Mouse (Mus musculus) neural tube, embryonic 12.5 days (tissue): ENCODE results near the gene Krtap10-10. TPM values are rescaled to one million over a fixed set of nuclear protein-coding genes. Genes with fewer than 3 reads are reported as not detected.

ENCODE experiments used
- ATAC-seq: fragments of 200-750 bp; cut with Nextera tagmentation; 2 replicates; pipeline ENCODE4 v1.8.0; 2017; ENCODE audit warnings: low read depth, mild to moderate bottlenecking, moderate TSS enrichment, moderate library complexity; ENCODE audit not compliant: low FRiP score
- H3K27ac ChIP-seq: fragments of 300-500 bp; sonication (generic); 2 replicates; pipeline ENCODE4 v1.5.1; 2016
- H3K27me3 ChIP-seq: fragments of 300-500 bp; sonication (generic); replicated peaks from 2 replicates; pipeline ENCODE4 v1.6.1; 2016; ENCODE audit warnings: mild to moderate bottlenecking
- H3K36me3 ChIP-seq: fragments of 300-500 bp; sonication (generic); 2 replicates; pipeline ENCODE4 v1.6.1; 2016; ENCODE audit warnings: mild to moderate bottlenecking
- H3K4me1 ChIP-seq: fragments of 300-500 bp; sonication (generic); 2 replicates; pipeline ENCODE4 v1.6.1; 2016
- H3K4me2 ChIP-seq: fragments of 300-500 bp; sonication (generic); replicated peaks from 2 replicates; pipeline ENCODE4 v1.6.1; 2016; ENCODE audit warnings: mild to moderate bottlenecking
- H3K4me3 ChIP-seq: fragments of 300-500 bp; sonication (generic); 2 replicates; pipeline ENCODE4 v1.5.1; 2016
- H3K9ac ChIP-seq: fragments of 300-500 bp; sonication (generic); 2 replicates; pipeline ENCODE4 v1.6.1; 2016; ENCODE audit warnings: mild to moderate bottlenecking
- H3K9me3 ChIP-seq: fragments of 300-500 bp; sonication (generic); 2 replicates; pipeline ENCODE4 v1.6.1; 2016; ENCODE audit warnings: mild to moderate bottlenecking
- WGBS: fragments of 180-500 bp; shearing (Covaris S2); methylation state at CpG from one replicate; pipeline ENCODE4 v1.1.7; 2016; 5-methylcytosine and 5-hydroxymethylcytosine counted together
- polyA plus RNA-seq: library from polyadenylated mRNA; unstranded; fragments of >200 nt; fragmentation: Nextera tagmentation; extraction: Ambion mirVana; gene quantifications from 2 replicates; pipeline ENCODE4 v1.2.1, GENCODE M21; 2016

Gene Krtap10-10
- polyA plus RNA-seq, 1 experiment from 2014 or later: not detected

DNA sequence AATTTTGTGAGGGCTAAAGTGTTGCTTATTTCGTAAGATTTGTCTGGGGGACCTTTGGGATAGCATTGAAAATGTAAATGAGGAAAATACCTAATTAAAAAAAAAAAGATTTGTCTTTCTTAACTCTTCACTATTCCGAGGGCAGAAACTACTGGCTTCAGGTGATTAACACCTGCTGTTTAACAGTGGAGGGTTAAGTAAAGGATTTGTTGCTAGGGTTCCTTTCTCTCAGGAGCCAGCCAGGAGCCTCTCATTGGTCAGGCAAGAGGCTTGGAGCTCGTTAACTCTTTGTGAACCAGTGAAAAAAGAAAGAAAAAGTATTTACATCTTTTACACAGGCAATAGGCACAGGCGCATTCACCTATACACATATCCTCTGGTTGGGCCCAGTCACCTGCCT, 16.5 kb upstream of the Krtap10-10 start:
- H3K4me3 ChIP-seq: no peak overlapping the region
- H3K9me3 ChIP-seq: no peaks in the 10 kb centered on the region
- no peak overlapping the region for H3K27ac ChIP-seq
- no peak for ATAC-seq
- WGBS: 43% methylated on average over 4 of the region's 4 CpGs
- no peak overlapping the region for H3K9ac ChIP-seq
- H3K36me3 ChIP-seq: no peaks in the 10 kb centered on the region
- no peaks in the 10 kb centered on the region for H3K4me1 ChIP-seq
- H3K27me3 ChIP-seq: no peaks in the 10 kb centered on the region
- no peak overlapping the region for H3K4me2 ChIP-seq

GRCm38 (mm10) chr10:77826951-77827350, 8.8 kb upstream of the Krtap10-10 start, which contains the start of gene Krtap10-4:
Krtap10-4 (minus strand) TSS chr10:77827095.
- no peak within 1 kb of the TSS for H3K4me3 ChIP-seq
- no peak for ATAC-seq
- no peaks in the 10 kb centered on the region for H3K4me1 ChIP-seq
- H3K9ac ChIP-seq: no peak within 1 kb of the TSS
- 81% methylated on average over 6 of the region's 6 CpGs for WGBS
- H3K4me2 ChIP-seq: no peak within 1 kb of the TSS
- no peaks in the 10 kb centered on the region; the same call in 1 of the 2 replicates for H3K9me3 ChIP-seq
- no peaks in the 10 kb centered on the region for H3K27me3 ChIP-seq
- H3K27ac ChIP-seq: no peak within 1 kb of the TSS
- H3K36me3 ChIP-seq: no peaks in the 10 kb centered on the region

DNA sequence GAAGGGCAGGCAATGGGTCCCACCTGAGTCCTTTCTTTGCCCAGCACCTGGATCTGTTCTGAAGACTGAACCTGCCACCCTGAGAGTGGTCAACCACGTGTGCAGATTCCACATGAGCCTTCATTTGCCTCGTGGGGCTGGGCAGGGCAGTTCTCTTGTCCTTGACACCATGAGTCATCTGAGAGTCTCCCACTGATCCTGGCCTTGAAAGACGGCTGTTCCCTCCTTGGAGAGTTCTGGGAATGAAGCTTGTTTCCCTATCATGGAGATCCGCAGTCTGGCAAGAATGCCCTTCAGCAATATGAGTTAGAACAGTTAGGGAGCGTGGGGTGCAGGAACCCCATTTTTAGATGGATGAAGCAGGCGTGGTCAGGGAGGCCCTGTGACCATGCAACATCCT, 3.3 kb downstream of the Krtap10-10 start:
- Histone ChIP-seq H3K27me3 (no peaks in the 10 kb centered on the region), H3K4me3 (no peak overlapping the region), H3K9me3 (0 out of 2 replicates have a peak, but pooled peaks cover 2% of the 10 kb centered on the region), H3K36me3 (no peaks in the 10 kb centered on the region), H3K9ac (no peak overlapping the region), H3K4me1 (no peaks in the 10 kb centered on the region), H3K27ac (no peak overlapping the region), H3K4me2 (no peak overlapping the region)
- no peak for ATAC-seq
- WGBS: 84% methylated on average over 6 of the region's 6 CpGs

DNA sequence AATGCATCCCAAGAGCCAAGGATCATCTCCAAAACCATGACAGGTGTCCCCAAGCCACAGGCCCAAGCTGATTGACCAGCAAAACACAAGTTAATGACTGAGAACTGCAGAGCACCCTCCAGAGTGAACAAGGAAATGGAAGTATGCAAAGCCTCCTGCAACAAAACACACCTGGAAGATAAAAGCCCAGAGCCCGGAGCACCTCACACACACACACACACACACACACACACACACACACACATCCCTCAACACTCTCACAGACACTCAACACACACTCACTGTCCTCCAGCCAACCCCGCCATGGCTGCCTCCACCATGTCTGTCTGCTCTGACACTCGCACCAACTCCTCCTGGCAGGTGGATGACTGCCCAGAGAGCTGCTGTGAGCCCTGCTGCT, 10.8 kb downstream of the Krtap10-10 start, which contains the start of gene Gm36176:
Gene Gm36176, plus strand, starts transcription at position 301 of the 400 bp plus-strand sequence.
- WGBS: 58% methylated on average over 3 of the region's 3 CpGs
- no peak for ATAC-seq
- 0 out of 2 replicates have a peak, but pooled peaks cover 6% of the 10 kb centered on the region for H3K9me3 ChIP-seq
- no peaks in the 10 kb centered on the region for H3K27me3 ChIP-seq
- no peak within 1 kb of the TSS for H3K4me3 ChIP-seq
- no peak within 1 kb of the TSS for H3K9ac ChIP-seq
- H3K4me1 ChIP-seq: no peaks in the 10 kb centered on the region
- H3K27ac ChIP-seq: no peak within 1 kb of the TSS
- H3K4me2 ChIP-seq: no peak within 1 kb of the TSS
- no peaks in the 10 kb centered on the region for H3K36me3 ChIP-seq

DNA sequence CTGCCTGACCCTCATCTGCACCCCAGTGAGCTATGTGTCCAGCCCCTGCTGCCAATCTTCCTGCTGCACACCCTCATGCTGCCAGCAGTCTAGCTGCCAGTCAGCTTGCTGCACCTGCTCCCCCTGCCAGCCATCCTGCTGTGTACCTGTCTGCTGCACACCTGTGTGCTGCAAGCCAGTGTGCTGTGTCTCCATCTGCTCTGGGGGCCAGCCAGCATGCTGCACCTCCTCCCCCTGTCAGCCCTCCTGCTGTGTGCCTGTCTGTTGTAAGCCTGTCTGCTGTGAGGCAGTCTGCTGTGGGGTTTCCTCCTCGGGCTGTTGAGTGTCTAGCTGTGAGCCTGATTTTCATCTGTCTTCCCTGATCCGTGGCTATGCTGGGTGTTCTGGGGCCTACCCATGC, 11.2 kb downstream of the Krtap10-10 start:
- Histone ChIP-seq H3K9me3 (0 out of 2 replicates have a peak, but pooled peaks cover 6% of the 10 kb centered on the region), H3K27me3 (no peaks in the 10 kb centered on the region), H3K4me3 (no peak overlapping the region), H3K4me2 (no peak overlapping the region), H3K36me3 (no peaks in the 10 kb centered on the region), H3K9ac (no peak overlapping the region), H3K27ac (no peak overlapping the region), H3K4me1 (no peaks in the 10 kb centered on the region)
- WGBS: 21% methylated on average over 2 of the region's 2 CpGs
- ATAC-seq: no peak

- Histone ChIP-seq H3K27ac (no peak overlapping the region), H3K4me1 (no peaks in the 10 kb centered on the region), H3K9me3 (0 out of 2 replicates have a peak, but pooled peaks cover 6% of the 10 kb centered on the region), H3K27me3 (no peaks in the 10 kb centered on the region), H3K9ac (no peak overlapping the region), H3K36me3 (no peaks in the 10 kb centered on the region), H3K4me3 (no peak overlapping the region), H3K4me2 (no peak overlapping the region)
- WGBS: 91% methylated on average over 2 of the region's 2 CpGs
- no peak for ATAC-seq
These were observed 11.8 kb downstream of the Krtap10-10 start for GRCm38 (mm10) chr10:77847538-77847937.

GRCm38 (mm10) chr10:77852559-77852958, 16.8 kb downstream of the Krtap10-10 start, which contains the start of gene Gm10318:
Gm10318 (plus strand) TSS chr10:77852859.
- Histone ChIP-seq H3K9me3 (no peaks in the 10 kb centered on the region), H3K36me3 (no peaks in the 10 kb centered on the region), H3K4me2 (no peak within 1 kb of the TSS), H3K9ac (no peak within 1 kb of the TSS), H3K4me1 (no peaks in the 10 kb centered on the region), H3K4me3 (no peak within 1 kb of the TSS), H3K27me3 (no peaks in the 10 kb centered on the region), H3K27ac (no peak within 1 kb of the TSS)
- ATAC-seq: no peak
- 68% methylated on average over 9 of the region's 9 CpGs for WGBS

DNA sequence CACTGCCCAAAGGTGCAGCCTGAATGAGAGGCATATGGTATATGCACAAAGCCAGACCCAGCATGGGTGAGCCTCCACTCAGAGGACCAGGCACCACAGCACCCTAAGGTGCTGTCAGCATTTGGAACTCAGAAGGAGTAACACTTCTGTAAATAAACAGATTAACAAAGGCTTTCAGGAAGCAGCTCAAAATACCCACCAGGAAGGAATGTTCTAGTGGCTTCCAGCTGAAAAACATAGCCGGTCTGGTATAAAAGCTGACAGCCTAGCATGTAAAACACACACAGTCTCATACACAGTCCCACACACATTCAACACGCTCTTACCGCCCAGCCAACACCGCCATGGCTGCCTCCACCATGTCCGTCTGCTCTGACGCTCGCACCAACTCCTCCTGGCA, 25.9 kb downstream of the Krtap10-10 start, which contains the start of gene Gm3285:
Gene Gm3285, plus strand, starts transcription at position 301 of the 400 bp plus-strand sequence.
- H3K36me3 ChIP-seq: no peaks in the 10 kb centered on the region
- no peaks in the 10 kb centered on the region for H3K27me3 ChIP-seq
- no peak within 1 kb of the TSS for H3K4me3 ChIP-seq
- peaks cover 6% of the 10 kb centered on the region; the same call in 1 of the 2 replicates for H3K4me1 ChIP-seq
- no peak within 1 kb of the TSS for H3K9ac ChIP-seq
- 57% methylated on average over 7 of the region's 7 CpGs for WGBS
- no peak within 1 kb of the TSS for H3K27ac ChIP-seq
- H3K4me2 ChIP-seq: no peak within 1 kb of the TSS
- peaks cover 5% of the 10 kb centered on the region; the same call in 1 of the 2 replicates for H3K9me3 ChIP-seq
- ATAC-seq: no peak

DNA sequence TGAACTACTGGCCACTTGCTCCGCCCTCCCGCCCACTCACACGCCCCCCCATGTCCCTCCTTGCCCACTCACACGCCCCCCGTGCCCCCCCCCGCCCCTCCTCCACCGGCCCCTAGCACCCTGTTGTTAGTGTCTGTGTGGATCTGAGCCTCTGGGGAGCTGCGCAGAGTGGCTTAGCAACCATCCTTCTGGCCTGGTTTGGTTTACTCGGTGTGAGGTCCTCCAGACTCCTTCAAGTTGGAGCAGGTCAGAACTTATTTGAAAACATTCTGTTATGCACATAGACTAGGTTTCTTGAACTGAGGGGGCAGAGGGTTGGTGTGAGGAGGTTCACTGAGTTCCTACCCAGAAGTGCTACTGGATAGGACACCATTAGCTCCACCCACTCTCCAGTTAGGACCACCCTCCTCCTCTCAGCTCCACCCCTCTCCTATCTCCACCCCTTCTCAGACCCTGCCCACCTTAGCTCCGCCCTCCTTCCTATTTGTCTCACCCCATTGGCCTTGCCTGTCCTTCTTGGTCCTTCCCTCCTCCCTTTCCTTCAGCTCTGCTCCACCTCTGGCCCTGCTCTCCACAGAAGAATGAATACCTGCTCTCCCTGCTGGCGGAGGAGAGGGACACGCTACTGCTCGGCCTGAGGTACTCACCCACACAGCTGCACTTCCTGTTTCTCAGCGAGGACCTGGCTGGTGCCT, 28.5 kb downstream of the Krtap10-10 start:
- no peak overlapping the region for H3K27ac ChIP-seq
- no peaks in the 10 kb centered on the region for H3K27me3 ChIP-seq
- 0 out of 2 replicates have a peak overlapping the region, but pooled peaks have one; percentile 15 for H3K4me3 ChIP-seq
- H3K9ac ChIP-seq: no peak overlapping the region
- H3K4me1 ChIP-seq: peaks cover 6% of the 10 kb centered on the region; the same call in 1 of the 2 replicates
- no peaks in the 10 kb centered on the region for H3K9me3 ChIP-seq
- WGBS: 40% methylated on average over 14 of the region's 14 CpGs
- peak; percentile 56; the same call in 1 of the 2 replicates for ATAC-seq
- peak overlapping the region; percentile 50 for H3K4me2 ChIP-seq
- H3K36me3 ChIP-seq: no peaks in the 10 kb centered on the region

GRCm38 (mm10) chr10:77864762-77865143, 29.0 kb downstream of the Krtap10-10 start:
- H3K4me2 ChIP-seq: peak overlapping the region; percentile 50
- 0 out of 2 replicates have a peak overlapping the region, but pooled peaks have one; percentile 15 for H3K4me3 ChIP-seq
- no peak overlapping the region for H3K27ac ChIP-seq
- no peaks in the 10 kb centered on the region for H3K36me3 ChIP-seq
- peaks cover 6% of the 10 kb centered on the region; the same call in 1 of the 2 replicates for H3K4me1 ChIP-seq
- no peaks in the 10 kb centered on the region for H3K9me3 ChIP-seq
- no peaks in the 10 kb centered on the region for H3K27me3 ChIP-seq
- 37% methylated on average over 11 of the region's 11 CpGs for WGBS
- peak; percentile 56 for ATAC-seq
- no peak overlapping the region for H3K9ac ChIP-seq

- H3K27ac ChIP-seq: no peak overlapping the region
- H3K9me3 ChIP-seq: no peaks in the 10 kb centered on the region
- H3K4me3 ChIP-seq: no peak overlapping the region
- no peaks in the 10 kb centered on the region for H3K36me3 ChIP-seq
- peaks cover 6% of the 10 kb centered on the region; the same call in 1 of the 2 replicates for H3K4me1 ChIP-seq
- 26% methylated on average over 1 of the region's 1 CpGs for WGBS
- no peak overlapping the region for H3K9ac ChIP-seq
- H3K27me3 ChIP-seq: no peaks in the 10 kb centered on the region
- ATAC-seq: no peak
- no peak overlapping the region for H3K4me2 ChIP-seq
These were observed 31.8 kb downstream of the Krtap10-10 start for GRCm38 (mm10) chr10:77867546-77867945.

DNA sequence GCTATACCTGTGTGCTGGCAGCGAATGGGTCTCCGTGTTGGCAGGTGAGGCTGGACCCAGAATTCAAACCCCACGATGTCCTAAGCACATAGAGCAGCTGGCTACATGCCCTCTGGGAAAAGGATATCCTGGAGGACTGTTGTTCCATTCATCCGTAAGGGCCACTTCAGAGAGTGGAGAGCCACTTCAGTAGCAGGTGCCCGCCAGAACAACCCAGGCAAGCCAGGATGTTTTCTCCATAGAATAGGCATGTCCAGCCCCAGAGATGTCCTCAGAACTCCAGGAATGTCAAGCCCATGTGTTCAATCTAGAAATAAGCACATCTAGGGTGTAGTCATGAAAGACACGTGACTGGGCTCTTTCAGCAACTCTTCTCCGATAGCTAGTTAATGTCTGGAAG, 33.9 kb downstream of the Krtap10-10 start:
- ATAC-seq: no peak
- no peaks in the 10 kb centered on the region for H3K27me3 ChIP-seq
- H3K4me3 ChIP-seq: no peak overlapping the region
- H3K36me3 ChIP-seq: no peaks in the 10 kb centered on the region
- no peaks in the 10 kb centered on the region for H3K9me3 ChIP-seq
- no peak overlapping the region for H3K9ac ChIP-seq
- no peak overlapping the region for H3K27ac ChIP-seq
- 90% methylated on average over 7 of the region's 7 CpGs for WGBS
- no peak overlapping the region for H3K4me2 ChIP-seq
- H3K4me1 ChIP-seq: peaks cover 3% of the 10 kb centered on the region; the same call in 1 of the 2 replicates
